Mouse (Mus musculus): Measurements from ENCODE around the gene Sfxn3.

The Sfxn3 gene

DNA sequence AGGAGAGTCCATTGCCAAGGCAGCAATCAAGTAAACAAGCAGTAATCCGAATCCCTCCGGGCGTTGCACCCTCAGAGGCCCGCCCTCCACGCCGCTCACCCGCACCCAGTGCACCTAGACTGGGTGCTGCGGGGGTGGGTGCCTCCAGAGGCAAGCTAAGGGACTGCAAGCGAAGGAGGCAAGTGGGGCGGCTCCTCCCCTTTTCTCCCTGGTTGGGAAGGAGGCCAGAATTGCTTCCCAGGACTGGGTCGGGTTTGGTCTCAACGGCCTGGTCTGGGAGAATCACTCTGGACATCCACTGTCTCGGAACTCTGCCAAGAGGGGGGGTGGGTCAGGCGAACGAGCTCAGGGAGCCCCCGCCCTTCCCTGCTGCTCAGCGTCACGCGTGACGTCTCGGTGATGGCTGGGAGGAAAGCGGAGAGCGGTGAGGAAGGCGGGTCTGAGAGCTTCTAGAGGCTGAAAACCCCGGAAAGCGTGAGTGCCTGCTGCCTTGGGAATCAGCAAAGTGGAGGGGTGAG is at the start of gene Sfxn3:
TSS of gene Sfxn3 (plus strand) at position 87 of the 518 bp plus-strand sequence.
- peak; percentile 96 for DNase-seq

DNA sequence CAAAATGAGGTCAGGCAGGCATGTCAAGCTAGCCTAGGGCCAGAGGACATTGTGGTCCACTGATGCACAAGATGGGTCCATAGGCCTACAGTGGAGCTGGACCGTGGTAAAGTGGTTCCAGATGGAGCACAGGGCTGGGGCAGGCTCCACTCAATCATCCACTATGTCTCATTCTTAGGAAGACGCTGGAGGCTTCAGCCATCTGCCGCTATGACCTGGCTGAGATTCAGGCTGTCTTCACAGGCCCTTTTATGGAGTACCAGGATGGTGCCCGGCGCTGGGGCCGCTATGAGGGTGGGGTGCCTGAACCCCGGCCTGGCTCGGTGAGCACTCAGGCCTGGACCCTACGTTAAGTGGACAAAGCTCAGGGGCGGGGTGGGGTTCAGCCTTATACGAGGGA is 49.5 kb upstream of the Sfxn3 start:
- DNase-seq = no peak

DNA sequence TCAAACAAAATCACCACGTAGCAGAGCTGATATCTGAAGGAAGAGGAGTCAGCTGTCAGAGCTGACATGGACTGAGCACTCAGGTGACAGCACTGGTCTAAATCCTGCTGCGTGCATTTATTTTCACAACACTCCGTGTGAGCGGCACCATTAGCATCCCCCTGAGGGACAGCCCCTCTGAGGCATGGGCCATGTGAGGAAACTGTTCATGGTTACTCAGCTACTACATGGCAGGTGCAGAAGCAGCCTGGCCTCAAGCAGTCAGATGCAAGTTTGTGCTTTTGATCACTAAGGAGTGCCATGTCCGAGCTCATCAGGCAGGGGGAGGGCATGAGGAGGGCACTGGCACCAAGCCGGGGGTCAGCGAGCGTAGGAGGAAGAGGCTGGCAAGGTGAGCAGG is 47.7 kb upstream of the Sfxn3 start:
- no peak for DNase-seq

DNA sequence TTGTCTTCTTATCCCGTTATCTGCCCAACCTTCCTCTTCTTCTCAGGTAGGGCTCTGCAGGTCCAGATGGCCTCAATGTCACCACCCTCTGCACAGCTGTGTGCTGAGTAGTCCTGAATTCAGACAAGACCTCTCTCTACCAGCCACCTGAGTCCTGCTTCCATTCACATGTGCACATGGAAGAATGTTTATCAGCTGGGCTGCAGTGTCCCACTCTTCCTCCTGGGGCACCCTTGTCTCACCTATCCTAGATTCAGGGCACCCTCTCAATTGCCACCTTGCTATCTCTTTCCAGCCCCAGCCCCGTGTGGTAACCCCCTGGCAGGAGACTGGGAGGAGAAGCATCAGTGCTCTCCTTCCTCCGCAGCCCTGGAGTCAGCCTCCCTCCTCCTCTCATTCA is 45.0 kb upstream of the Sfxn3 start:
- no peak for DNase-seq

DNA sequence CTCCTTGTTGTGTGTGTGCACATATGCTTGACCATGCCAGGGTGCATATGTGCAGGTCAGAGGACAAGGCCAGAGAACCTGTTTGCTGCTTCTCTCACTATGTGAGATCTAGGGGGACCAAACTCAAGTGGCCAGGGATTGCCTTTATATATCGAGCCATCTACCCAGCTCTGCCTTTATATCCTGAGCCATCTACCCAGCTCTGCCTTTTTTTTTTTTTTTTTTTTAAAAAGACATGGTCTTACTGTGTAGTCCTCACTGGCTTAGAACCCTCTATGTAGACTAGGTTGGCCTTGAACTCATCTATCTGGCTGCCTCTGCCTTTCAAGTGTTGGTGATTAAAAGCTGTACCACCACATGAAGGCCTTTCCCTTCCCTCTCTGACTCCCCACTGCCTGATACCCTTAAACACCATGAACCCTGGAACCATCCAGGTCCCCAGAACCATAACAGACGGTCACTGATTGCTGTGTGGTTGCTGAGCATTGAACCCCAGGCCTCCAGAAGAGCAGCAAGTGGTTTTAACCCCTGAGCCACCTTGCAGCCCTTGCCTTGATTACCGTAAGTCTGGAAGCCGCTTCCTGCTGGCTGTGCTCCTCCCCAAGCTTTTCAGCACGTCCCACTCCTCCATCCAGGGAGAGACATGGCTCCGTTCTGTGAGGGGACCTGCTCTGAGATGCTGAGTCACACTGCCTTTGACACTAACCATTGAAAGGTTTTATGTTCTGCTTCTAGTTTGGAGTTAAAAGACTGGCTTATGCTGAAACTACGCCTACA is 43.4 kb upstream of the Sfxn3 start:
- DNase-seq = no peak

DNA sequence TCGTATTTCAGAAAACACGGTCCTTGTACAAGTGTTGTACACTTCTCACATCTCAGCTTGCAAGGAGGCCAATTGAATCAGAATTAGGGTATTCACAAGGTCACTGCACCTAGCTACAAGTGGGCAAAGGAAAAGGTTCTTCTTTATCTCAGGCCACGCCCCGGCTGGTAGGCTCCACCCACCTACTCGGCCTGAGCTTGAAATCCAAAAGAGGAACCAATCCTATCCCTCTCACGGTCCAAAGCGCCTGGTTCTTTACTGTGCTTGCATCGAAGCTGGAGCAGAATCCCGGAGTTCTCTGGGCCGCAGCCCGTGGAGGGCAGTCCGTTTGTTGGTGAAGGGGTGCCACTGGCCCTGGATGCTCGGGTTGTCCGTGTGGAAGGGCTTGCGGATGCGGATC is 41.9 kb upstream of the Sfxn3 start, which contains the start of gene Twnk:
TSS of gene Twnk (plus strand) at position 220 of the 400 bp plus-strand sequence.
- DNase-seq = no peak

DNA sequence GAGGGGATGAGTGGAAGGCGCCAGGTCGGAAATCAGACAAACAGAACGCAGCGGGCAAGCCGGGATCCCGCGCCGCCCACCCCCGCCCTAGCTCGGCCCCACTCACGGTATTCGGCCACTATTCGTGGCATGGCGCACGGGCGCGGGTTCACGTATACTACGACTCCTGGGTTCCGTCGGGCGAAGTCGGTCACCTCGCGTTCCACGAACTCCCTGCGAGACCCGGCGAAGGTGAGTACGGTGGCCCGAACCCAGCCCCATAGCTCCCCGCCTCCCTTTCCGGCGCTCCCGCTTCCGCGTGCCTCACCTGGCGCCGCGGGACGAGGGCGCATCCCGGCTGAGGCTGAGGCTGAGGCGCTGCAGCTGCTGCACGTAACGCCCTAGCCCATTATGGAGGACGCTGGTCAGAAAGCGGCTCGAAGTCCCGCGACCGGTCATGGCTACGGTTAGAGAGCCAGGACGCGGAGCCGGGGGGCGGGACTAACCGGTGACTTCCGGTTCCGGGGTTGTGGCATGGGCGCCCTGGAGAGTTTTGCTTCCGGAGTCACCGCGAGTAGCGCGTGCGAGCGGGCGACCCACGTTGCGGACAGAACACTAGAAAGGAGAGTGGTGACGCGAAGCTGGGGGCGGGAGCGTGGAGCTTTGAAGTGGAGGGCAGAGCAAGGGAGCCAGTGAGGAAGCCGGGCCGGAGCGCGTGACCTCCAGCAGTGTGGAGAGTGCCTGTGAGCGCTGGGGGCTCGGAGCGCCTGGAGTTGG is 41.2 kb upstream of the Sfxn3 start, which contains the start of gene Mrpl43:
TSS of gene Mrpl43 (minus strand) at position 486 of the 756 bp plus-strand sequence.
- DNase-seq = peak; percentile 96

DNA sequence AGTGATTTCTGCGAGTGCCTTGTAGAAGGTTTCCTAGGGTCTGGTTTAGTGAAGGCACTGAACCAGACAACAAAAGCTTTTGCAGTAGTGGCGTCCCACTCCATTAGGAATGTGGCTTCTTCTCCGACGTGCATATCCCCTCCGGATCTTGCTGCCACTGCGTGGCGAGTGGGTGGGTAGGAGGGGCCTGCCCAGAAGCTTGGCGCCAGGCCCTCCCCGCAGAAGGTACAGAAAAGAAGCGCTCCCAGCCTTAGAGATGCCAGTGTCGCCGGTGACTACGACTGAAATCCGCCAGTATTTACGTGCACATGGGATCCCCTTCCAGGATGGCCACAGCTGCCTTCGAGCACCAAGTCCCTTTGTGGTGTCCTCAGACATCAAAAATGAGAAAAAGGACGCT is 40.3 kb upstream of the Sfxn3 start:
- no peak for DNase-seq

DNA sequence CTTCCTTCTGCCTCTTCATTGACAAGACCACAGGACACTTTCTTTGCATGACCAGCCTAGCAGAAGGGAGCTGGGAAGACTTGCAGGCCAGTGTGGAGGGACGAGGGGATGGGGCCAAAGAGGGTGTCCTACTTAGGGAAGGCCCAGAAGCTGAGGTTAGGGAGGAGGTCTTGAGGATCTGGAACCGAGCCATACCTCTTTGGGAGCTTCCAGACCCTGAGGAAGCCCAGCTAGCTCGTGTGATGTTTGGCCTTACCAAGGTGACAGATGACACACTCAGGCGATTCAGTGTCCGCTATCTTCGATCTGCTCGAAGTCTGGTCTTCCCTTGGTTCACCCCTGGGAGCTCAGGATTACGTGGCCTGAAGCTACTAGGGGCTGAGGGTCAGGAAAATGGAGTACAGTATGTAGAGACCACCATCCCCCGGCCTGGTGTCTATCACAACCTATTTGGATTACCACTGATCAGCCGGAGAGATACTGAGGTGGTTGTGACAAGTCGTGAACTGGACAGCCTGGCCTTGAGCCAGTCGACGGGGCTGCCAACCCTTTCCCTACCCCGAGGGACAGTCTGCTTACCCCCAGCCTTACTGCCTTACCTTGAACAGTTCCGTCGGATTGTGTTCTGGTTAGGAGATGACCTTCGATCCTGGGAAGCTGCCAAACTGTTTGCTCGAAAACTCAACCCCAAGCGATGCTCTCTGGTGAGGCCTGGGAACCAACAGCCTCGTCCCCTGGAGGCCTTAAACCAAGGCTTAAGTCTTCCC is 39.7 kb upstream of the Sfxn3 start:
- no peak for DNase-seq

DNA sequence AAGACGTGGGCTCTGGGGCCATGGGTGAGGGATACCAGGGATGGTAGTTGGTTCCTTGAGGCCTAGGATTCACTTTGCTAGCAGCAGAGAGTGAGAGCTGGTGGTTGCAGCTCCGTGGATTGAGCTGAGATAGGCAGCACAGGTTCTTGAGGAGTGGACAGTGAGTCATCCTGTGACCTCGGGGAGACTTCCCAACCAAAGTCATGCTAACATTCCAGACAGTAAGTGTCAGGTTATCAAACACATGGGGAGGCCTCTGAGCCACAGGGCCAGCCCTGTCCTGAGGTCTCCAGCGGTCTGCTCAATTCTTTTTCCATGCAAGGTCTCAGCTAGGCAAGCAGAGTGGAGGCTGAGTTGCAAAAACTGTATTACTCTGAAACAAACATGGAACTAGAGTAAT is 36.7 kb upstream of the Sfxn3 start:
- no peak for DNase-seq

DNA sequence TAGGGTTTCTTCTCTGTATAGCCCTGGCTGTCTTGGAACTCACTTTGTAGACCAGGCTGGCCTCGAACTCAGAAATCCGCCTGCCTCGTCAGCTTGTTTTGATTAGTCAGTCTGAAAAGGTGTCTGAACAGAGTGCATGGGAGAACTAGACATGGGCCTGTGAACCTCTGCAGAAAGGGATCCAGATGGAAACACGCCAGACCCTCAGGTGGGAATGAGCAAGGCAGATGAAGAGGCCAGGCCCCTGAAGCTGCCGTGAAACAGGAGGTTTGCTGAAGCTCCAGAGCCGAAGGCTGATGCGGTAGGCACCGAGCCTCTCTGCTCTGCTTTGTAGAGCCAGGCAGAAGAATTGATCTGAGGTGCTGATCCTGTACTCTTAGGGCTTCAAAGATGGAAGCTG is 35.1 kb upstream of the Sfxn3 start:
- no peak for DNase-seq

DNA sequence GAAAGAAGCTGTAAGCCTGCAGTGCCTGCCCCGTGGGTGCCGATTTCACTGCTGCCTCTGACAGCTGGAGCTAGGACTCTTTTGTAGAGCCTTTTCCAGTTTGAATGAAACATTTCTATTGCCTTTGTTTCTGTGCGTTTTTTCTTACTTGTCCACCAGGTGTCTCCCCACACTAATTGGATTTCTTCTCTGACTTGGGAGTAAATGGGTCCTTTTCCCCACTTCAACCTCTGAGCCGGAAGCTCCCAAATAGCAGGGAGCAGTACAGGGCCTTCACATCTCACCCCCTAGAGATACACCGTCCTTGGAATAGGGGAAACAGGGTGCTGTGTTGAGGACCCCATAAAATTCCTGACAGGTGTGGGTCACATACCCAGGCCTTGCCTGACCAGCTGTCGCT is 34.7 kb upstream of the Sfxn3 start:
- no peak for DNase-seq

DNA sequence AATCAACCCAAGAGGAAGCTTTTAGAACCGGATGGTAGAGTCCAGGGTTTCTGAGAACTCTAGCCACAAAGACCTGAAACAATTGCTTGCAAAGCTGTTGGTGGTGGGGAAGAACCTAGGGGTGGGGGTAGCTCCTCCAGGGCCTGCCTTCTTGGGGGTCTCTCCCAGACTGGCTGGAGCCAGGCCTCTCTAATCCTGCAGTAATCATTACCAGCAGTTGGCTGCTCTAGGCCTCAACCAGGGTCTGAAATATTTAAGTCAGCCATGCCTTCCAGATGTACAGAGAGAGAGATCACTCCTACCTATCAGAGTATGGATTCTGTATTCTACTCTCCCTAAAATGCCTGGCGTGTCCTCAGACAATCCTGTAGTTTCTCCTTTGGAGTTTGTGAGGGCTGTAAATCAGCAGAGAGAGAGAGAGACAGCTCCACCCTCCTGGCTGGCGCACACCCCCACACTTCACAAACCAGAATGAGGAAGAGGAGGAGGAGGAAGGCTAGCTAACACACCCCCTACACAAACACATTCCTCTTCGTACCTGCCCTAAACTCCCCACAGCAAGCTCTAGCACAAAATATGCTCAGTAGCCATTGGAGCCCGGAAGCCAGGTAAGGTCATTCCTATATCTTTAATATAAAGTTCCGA is 33.6 kb upstream of the Sfxn3 start:
- no peak for DNase-seq

DNA sequence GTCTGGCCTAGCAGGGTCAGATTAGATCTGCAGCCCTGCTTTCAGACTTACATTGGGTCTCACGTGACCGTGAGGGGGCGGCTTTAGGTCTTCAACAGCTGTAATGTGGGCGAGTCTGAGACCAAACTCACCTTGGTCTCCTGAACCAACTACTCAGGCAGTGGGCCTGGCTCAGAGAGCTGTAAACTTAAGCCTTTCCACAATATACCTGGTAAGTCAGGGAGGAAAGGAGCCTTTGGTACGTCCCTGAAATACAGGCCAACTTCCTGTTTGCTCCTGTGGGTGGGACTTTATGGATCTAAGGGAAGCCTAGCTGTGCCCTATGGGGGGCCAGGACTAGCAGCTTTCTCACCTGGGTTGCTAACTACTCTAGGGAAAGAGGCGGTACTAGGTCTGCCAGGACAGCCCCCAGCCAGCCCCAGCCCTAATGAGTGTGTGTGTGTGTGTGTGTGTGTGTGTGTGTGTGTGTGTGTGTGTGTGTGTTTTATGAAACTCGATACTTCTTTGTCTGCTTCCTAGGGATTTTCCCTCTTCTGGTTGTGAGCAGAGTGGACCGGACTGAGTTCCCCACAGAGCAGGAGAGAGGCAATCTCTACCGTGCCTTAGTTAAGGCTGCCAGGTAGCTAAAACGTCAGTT is 32.9 kb upstream of the Sfxn3 start, which contains the start of gene Lzts2:
TSS of gene Lzts2 (plus strand) at position 80 of the 637 bp plus-strand sequence.
- no peak for DNase-seq

DNA sequence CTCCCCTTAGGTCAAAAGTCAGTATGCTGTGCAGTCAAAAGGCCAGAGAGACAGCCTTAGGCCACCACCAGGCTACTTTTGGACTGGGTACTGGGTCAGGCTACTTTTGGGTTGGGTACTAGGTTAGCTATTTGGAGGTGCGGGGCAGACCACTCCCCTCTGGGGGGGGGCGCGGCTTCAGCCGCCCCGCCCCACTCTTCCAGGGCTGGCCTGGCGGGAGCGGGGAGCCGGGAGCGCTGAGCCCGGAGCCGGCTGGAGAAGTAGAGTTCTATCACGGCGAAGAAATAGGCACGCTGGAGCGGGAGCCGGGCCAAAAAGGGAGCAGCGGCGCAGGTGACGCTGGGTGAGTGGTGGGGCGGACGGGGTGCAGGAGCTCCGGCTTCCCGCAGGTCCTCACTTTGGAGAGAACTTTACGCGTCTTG is 32.3 kb upstream of the Sfxn3 start:
- peak; percentile 66 for DNase-seq

DNA sequence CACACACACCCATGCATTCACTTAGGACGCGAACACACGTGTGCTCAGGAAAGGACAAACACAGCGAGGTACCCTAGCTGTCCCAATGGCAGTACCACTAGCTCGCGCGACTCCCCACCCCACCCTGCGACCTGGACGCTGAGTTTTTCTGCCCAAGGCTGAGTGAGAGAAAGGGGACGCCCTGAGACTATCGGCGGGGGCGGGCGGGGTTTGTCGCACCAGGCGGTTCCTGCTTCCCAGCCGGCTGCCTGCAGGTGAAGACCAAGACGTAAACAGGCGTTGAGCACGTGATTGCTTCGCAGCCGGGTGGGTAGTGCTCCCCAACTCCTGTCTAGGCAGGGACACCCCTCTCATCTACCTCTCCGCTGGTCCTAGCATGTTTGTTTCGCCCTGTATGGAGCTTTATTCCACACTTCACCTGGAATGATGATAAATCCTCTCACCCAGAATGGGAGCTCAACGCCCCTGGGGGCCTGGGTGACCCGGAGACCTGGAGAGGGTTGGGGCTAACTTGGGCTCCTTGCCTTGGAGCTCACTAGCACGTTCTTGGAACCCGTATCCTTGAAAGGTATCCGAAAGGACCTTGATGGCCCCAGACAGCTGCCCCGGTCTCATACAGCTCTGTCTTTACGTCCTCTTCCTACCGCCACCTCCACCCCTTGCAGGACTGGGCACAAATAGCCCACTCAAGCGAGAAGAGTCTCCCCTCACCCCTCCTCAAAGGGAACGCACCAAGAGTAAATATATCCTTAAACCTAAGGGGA is 31.6 kb upstream of the Sfxn3 start:
- peak; percentile 75 for DNase-seq

DNA sequence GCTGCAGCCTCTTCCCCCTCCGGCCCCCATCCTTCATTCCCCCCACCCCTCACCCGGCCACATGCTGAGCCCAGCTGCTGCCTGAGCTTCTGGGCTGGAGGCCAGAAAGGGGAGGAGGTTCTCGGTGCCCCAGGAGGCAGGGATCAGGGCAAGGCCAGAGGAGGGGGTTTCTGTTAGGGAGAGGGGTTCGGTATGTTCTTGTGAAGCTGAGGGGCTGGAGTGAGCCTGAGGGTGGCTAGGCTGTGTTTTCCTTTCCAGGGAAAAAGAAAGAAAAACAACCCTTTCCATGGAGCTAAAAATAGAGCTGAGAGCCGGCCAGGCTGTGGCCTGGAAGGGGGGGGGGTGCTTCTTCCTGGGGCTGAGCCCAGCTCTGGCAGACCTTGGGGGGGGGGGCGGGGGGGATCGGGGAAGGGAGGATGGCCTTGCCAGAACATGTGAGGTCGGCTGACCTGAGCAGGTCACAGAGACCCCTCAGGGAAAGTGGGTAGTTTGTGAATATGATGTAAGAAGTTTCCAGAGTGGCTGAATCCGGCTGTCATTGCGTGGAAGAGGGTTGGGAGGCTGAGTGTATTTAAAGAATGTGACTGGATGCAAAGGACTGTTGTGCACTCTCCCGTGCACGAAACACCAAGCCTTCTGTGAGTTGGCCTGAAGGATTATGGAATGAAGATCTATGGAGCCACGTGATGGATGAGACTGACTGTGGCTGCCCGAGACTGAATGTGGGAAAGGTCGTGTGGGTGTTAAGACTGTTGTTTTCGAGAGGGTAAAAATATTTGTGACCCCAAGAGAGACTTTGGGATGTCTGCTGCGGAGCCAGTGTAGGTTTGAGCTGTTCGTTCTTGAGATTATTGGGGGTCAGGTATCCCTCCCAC is 30.7 kb upstream of the Sfxn3 start:
- peak; percentile 88 for DNase-seq

DNA sequence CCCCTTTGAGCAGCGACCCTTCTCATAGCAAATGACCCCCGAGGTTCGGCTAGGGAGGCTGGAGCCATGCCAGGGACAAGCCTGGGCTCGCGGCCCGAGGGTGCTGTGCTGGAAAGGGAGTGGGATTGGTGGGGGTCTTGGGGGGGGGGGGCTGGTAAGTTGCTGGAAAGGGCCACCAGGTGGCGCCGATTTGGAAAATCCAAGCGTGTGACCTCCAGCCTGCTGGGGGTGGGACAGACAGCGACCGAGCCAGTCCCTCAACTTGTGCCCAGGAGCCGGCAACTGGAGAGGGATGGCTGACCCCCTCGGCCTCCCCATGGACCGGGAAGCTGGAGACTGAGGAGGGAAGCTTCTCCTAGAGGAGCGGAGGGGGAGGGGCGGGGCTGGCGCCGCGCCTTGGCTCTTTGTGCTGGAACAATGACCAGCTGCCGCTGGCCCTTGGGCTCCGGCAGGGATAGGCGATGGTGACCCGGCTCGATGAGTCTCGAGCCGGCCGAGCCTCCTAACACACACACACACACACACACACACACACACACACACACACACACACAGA is 30.0 kb upstream of the Sfxn3 start:
- peak; percentile 83 for DNase-seq

DNA sequence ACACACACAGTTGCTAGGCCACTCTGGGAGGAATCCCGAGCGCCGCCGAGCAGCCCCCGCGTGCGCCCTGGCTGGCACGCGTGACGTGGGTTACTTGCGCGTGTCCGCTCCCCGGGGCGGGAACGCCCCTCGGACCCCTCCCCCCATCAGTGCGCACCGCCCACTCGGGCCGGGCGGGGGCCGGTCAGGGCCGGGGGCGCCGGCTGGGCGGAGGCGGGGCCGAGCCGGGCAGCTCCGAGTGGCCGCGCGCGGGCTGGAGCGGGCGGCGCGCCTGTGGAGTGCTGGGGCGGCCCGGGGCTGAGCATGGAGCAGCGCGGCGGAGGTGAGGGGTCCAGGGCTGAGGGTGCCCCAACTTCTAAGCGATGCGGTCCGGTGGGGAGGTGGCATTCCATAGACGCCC is 29.4 kb upstream of the Sfxn3 start:
- DNase-seq = peak; percentile 79

DNA sequence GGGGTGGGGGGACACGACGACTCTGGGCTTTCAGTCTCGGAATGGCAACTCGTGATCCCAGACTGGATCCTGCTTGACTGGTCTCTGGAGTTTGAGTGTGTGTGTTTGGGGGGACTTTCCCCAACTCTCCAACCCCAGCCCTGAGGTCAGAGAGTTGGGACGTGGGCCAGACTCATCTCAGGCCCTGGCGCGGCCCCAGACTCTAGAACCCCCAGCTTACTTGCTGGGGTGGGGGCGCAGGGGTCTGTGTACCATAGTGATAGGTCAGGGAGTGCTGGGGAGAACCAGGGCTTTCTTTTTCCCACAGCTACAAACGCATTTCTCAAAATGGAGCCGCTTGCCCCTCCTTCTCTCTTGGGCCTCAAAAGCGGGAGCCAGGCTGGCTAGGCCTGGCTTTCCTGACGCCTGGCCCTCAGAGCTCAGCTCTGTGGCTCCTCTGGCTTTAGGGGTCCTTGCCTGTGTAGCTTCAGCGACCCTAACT is 28.9 kb upstream of the Sfxn3 start:
- DNase-seq = no peak
